Mouse (Mus musculus) heart, postnatal 0 days (tissue): ENCODE measurements around the gene Thada.

Experiments
- CTCF ChIP-seq: IDR thresholded peaks from 2 replicates; pipeline ENCODE4 v1.5.1; 2016; ENCODE audit warnings: antibody characterized with exemption, control low read depth, low read depth
- EP300 ChIP-seq: IDR thresholded peaks from 2 replicates; pipeline ENCODE4 v1.6.1; 2016; ENCODE audit warnings: antibody characterized with exemption, low read depth

DNA sequence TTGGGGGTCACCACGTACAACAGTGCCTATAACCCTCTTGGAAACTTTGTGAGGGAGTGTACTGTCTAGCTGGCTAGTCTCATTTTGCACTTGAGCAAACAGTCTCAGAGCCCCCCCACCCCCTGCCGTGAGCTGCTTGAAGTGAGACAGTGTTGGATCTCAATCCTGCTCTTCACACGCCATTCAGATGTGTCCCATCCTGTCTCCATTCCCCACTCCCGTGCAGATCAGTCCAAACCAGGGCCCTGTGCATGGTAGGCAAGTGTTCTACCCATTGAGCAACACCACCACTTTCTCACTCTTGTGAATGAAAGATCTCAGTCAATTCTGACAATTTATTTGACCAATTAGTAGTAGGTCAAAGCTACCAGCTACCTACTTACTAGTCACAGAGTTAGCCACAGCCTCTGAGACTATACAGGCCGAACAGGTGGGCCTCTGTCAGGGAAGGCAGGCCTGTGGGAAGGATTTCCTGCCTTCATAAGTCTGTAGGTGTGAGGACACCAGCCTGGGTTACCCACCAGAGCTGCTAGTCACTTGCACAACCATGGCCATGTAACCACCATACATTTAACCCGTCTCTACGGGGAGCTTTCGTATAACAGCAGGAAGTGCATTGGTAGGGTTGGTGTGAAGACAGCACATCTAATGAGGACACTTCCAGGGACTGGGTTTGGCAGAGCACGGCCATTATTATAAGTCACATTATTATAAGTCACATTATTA, 299.7 kb downstream of the Thada start:
- TF ChIP-seq CTCF (no peak), EP300 (no peak)
